In genomic region chr13:44819400-44819799, GRCm38 (mm10) we compare ENCODE assay signal across 8 mouse cellular contexts.
A peak's percentile ranks its signal among the peaks of the same experiment; 100 is the strongest.
DNase-seq lines count a peak whose midpoint lies in the region; ATAC-seq lines count a peak whose summit lies in the region.

No protein-coding gene starts in this region.

- H3K27ac ChIP-seq in heart, embryonic 10.5 days: no peak overlapping the region
- H3K27ac ChIP-seq in macrophage: peak overlapping the region; percentile 22; the same call in 1 of the 2 replicates

- H3K4me1 ChIP-seq in heart, embryonic 10.5 days: peaks cover 35% of the 10 kb centered on the region

- no peak overlapping the region for H3K4me3 ChIP-seq in heart, embryonic 10.5 days
- no peak overlapping the region for H3K4me3 ChIP-seq in macrophage (ENCODE audit: inconsistent target)

- no peaks in the 10 kb centered on the region for H3K36me3 ChIP-seq in heart, embryonic 10.5 days
- H3K36me3 ChIP-seq in macrophage (ENCODE audit: inconsistent target): no peaks in the 10 kb centered on the region

- ATAC-seq in CD4-positive, CD25-positive, alpha-beta regulatory T cell, adult 4 months: peak; percentile 84

- H3K79me2 ChIP-seq in macrophage (ENCODE audit: inconsistent target): peaks cover 88% of the 10 kb centered on the region

- DNase-seq in heart, adult 18-20 months: peak; percentile 77 to 80
- no peak for DNase-seq in heart, embryonic 10.5 days (ENCODE audit: low spot score)
- peak; percentile 52 to 65 for DNase-seq in cerebellum, postnatal 14 days
- peak; percentile 29 for DNase-seq in heart, postnatal 25 days (ENCODE audit: low spot score)
- DNase-seq in right cerebral cortex, postnatal 36 days (ENCODE audit: low spot score in 2 of 2): no peak
- no peak for DNase-seq in testis, postnatal 10 days (ENCODE audit: low spot score)

- no peaks in the 10 kb centered on the region for H3K9me3 ChIP-seq in heart, embryonic 10.5 days

- intact Hi-C loops in heart, postnatal 25 days (cut with DNase I): no loop called here

- WGBS in heart, embryonic 10.5 days: 31% methylated on average over 4 of the region's 4 CpGs
- 0% methylated on average over 4 of the region's 4 CpGs for WGBS in macrophage (ENCODE audit: missing documents)

- H3K27me3 ChIP-seq in heart, embryonic 10.5 days (ENCODE audit: insufficient read depth, poor library complexity, severe bottlenecking): no peaks in the 10 kb centered on the region

Comparison
In these comparisons a context has a peak if more than half of its experiments do, and no peak if none do; other contexts are left out.
1. DNase-seq: peak in heart, adult 18-20 months (2 of 2), cerebellum, postnatal 14 days (2 of 2) and heart, postnatal 25 days (single experiment); none in heart, embryonic 10.5 days (single experiment), right cerebral cortex, postnatal 36 days (0 of 2) and testis, postnatal 10 days (single experiment).